ENCODE assay signal across 10 mouse cellular contexts in the genomic region with DNA sequence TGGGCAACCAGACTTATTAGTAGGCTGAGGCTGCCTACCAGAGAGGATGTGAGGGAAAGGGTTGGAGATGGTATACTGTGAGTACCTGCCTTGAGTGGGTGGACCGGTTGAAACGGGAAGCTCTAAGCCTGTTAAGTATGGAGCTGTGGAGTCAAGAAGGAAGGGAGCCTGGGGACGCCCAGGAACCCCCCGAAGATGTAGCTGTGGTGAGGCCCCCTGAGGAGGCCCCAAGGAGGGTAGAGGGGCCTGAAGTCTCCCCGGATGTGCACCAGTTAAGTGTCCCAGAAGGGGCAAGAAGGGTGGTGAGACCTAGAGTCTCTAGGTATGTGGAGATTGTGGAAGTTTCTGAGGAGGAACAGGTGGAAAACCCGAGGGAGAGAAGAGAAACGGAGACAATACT. TPM values are rescaled to one million over a fixed set of nuclear protein-coding genes. Genes with fewer than 3 reads are reported as not detected.
DNase-seq lines count a peak whose midpoint lies in the region; ATAC-seq and TF ChIP-seq lines count a peak whose summit lies in the region.
"Had no signal": no experiment of that assay in that cellular context is flagged by ENCODE, and none has a peak within 500 bp of the region (broad histone marks: within the 10 kb centered on the region; RNA-seq: fewer than 3 reads in every experiment).

No protein-coding gene starts in this region.

- peaks cover 10% of the 10 kb centered on the region for H3K4me1 ChIP-seq in forebrain, embryonic 13.5 days
- no peaks in the 10 kb centered on the region for H3K4me1 ChIP-seq in forebrain, embryonic 11.5 days (replicated peaks; ENCODE audit: control insufficient read depth, insufficient read depth, low read length)
- H3K4me1 ChIP-seq in hindbrain, embryonic 11.5 days (replicated peaks; ENCODE audit: control insufficient read depth, insufficient read depth, low read length) = no peaks in the 10 kb centered on the region
- H3K4me1 ChIP-seq in hindbrain, embryonic 10.5 days (replicated peaks) = peaks cover 11% of the 10 kb centered on the region
- H3K4me1 ChIP-seq in embryonic facial prominence, embryonic 13.5 days = peaks cover 9% of the 10 kb centered on the region
- H3K4me1 ChIP-seq in intestine, postnatal 0 days (replicated peaks; ENCODE audit: control insufficient read depth, insufficient read depth, low read length) = no peaks in the 10 kb centered on the region

- peak overlapping the region; percentile 91; the same call in 1 of the 2 replicates for H3K4me2 ChIP-seq in forebrain, embryonic 13.5 days
- no peak overlapping the region for H3K4me2 ChIP-seq in forebrain, embryonic 11.5 days (ENCODE audit: low read depth, low read length, severe bottlenecking)
- H3K4me2 ChIP-seq in hindbrain, embryonic 11.5 days (replicated peaks; ENCODE audit: low read depth, low read length) = no peak overlapping the region
- peak overlapping the region; percentile 88; the same call in 1 of the 2 replicates for H3K4me2 ChIP-seq in embryonic facial prominence, embryonic 13.5 days
- peak overlapping the region; percentile 63; the same call in 1 of the 2 replicates for H3K4me2 ChIP-seq in intestine, postnatal 0 days (replicated peaks; ENCODE audit: low read depth)

- ATAC-seq in forebrain, embryonic 13.5 days = peak; percentile 52; the same call in 1 of the 2 replicates
- ATAC-seq in forebrain, embryonic 11.5 days (replicated peaks; ENCODE audit: low FRiP score) = no peak; the same call in 1 of the 2 replicates
- peak; percentile 38 for ATAC-seq in hindbrain, embryonic 11.5 days (ENCODE audit: low FRiP score)
- no peak for ATAC-seq in embryonic facial prominence, embryonic 13.5 days (ENCODE audit: insufficient number of reproducible peaks, insufficient read depth, low FRiP score, low TSS enrichment, low read depth)
- no peak for ATAC-seq in intestine, postnatal 0 days

- H3K36me3 ChIP-seq in forebrain, embryonic 13.5 days (ENCODE audit: poor library complexity, severe bottlenecking) = no peaks in the 10 kb centered on the region
- no peaks in the 10 kb centered on the region for H3K36me3 ChIP-seq in forebrain, embryonic 11.5 days (ENCODE audit: control insufficient read depth, insufficient read depth, low read length)
- no peaks in the 10 kb centered on the region for H3K36me3 ChIP-seq in hindbrain, embryonic 11.5 days (ENCODE audit: control insufficient read depth, insufficient read depth, low read length)
- H3K36me3 ChIP-seq in hindbrain, embryonic 10.5 days = no peaks in the 10 kb centered on the region
- H3K36me3 ChIP-seq in embryonic facial prominence, embryonic 13.5 days = no peaks in the 10 kb centered on the region
- no peaks in the 10 kb centered on the region for H3K36me3 ChIP-seq in intestine, postnatal 0 days (ENCODE audit: control insufficient read depth, insufficient read depth)

- no peaks in the 10 kb centered on the region for H3K9me3 ChIP-seq in forebrain, embryonic 13.5 days (replicated peaks)
- H3K9me3 ChIP-seq in forebrain, embryonic 11.5 days (ENCODE audit: control insufficient read depth, low read length) = no peaks in the 10 kb centered on the region
- H3K9me3 ChIP-seq in hindbrain, embryonic 11.5 days (ENCODE audit: control insufficient read depth, low read length) = no peaks in the 10 kb centered on the region
- H3K9me3 ChIP-seq in hindbrain, embryonic 10.5 days = no peaks in the 10 kb centered on the region
- H3K9me3 ChIP-seq in embryonic facial prominence, embryonic 13.5 days = no peaks in the 10 kb centered on the region
- no peaks in the 10 kb centered on the region for H3K9me3 ChIP-seq in intestine, postnatal 0 days (ENCODE audit: control insufficient read depth)

- peaks cover 15% of the 10 kb centered on the region; the same call in 1 of the 2 replicates for H3K27me3 ChIP-seq in forebrain, embryonic 13.5 days
- peaks cover 2% of the 10 kb centered on the region; the same call in 1 of the 2 replicates for H3K27me3 ChIP-seq in forebrain, embryonic 11.5 days (ENCODE audit: control insufficient read depth, insufficient read depth, low read length)
- 0 out of 2 replicates have a peak, but pooled peaks cover 3% of the 10 kb centered on the region for H3K27me3 ChIP-seq in hindbrain, embryonic 11.5 days (ENCODE audit: control insufficient read depth, insufficient read depth, low read length)
- H3K27me3 ChIP-seq in hindbrain, embryonic 10.5 days (ENCODE audit: insufficient read depth, poor library complexity, severe bottlenecking) = peaks cover 34% of the 10 kb centered on the region
- H3K27me3 ChIP-seq in embryonic facial prominence, embryonic 13.5 days = peaks cover 28% of the 10 kb centered on the region
- no peaks in the 10 kb centered on the region for H3K27me3 ChIP-seq in intestine, postnatal 0 days (replicated peaks; ENCODE audit: control insufficient read depth, insufficient read depth, low read length)

- WGBS in forebrain, embryonic 13.5 days = 77% methylated on average over 7 of the region's 7 CpGs
- 83% methylated on average over 7 of the region's 7 CpGs for WGBS in forebrain, embryonic 11.5 days
- WGBS in hindbrain, embryonic 11.5 days = 77% methylated on average over 7 of the region's 7 CpGs
- 77% methylated on average over 7 of the region's 7 CpGs for WGBS in hindbrain, embryonic 10.5 days
- WGBS in embryonic facial prominence, embryonic 13.5 days = 76% methylated on average over 7 of the region's 7 CpGs
- 73% methylated on average over 7 of the region's 7 CpGs for WGBS in intestine, postnatal 0 days

- no peak overlapping the region for H3K9ac ChIP-seq in forebrain, embryonic 13.5 days
- no peak overlapping the region for H3K9ac ChIP-seq in forebrain, embryonic 11.5 days (ENCODE audit: low read length)
- H3K9ac ChIP-seq in hindbrain, embryonic 11.5 days (ENCODE audit: low read depth, low read length) = no peak overlapping the region
- H3K9ac ChIP-seq in embryonic facial prominence, embryonic 13.5 days = no peak overlapping the region
- H3K9ac ChIP-seq in intestine, postnatal 0 days (ENCODE audit: low read depth, low read length) = no peak overlapping the region
- H3K9ac ChIP-seq: liver, embryonic 14.5 days had no signal

- no peak overlapping the region for H3K27ac ChIP-seq in forebrain, embryonic 13.5 days
- no peak overlapping the region for H3K27ac ChIP-seq in forebrain, embryonic 11.5 days (ENCODE audit: low read depth, low read length)
- no peak overlapping the region for H3K27ac ChIP-seq in hindbrain, embryonic 11.5 days (ENCODE audit: low read depth, low read length)
- no peak overlapping the region for H3K27ac ChIP-seq in hindbrain, embryonic 10.5 days
- H3K27ac ChIP-seq in embryonic facial prominence, embryonic 13.5 days = no peak overlapping the region
- no peak overlapping the region for H3K27ac ChIP-seq in intestine, postnatal 0 days (ENCODE audit: low read depth, low read length)
- H3K27ac ChIP-seq: liver, embryonic 14.5 days had no signal

- peak overlapping the region; percentile 52; the same call in 1 of the 2 replicates for H3K4me3 ChIP-seq in forebrain, embryonic 13.5 days
- no peak overlapping the region for H3K4me3 ChIP-seq in forebrain, embryonic 11.5 days (ENCODE audit: low read depth, low read length)
- H3K4me3 ChIP-seq in hindbrain, embryonic 11.5 days (ENCODE audit: low read depth, low read length) = no peak overlapping the region
- H3K4me3 ChIP-seq in hindbrain, embryonic 10.5 days = no peak overlapping the region
- H3K4me3 ChIP-seq in embryonic facial prominence, embryonic 13.5 days = no peak overlapping the region; the same call in 1 of the 2 replicates
- H3K4me3 ChIP-seq in intestine, postnatal 0 days (ENCODE audit: low read depth, low read length) = no peak overlapping the region

- TF ChIP-seq CTCF in intestine, postnatal 0 days (IDR thresholded peaks at IDR 0.05; ENCODE audit: low read depth) = no peak

- DNase-seq in forebrain, embryonic 11.5 days (ENCODE audit: low spot score) = no peak
- DNase-seq in hindbrain, embryonic 11.5 days (ENCODE audit: low spot score) = no peak
- no peak for DNase-seq in hindbrain, embryonic 10.5 days (ENCODE audit: low spot score)
- no peak for DNase-seq in embryo, embryonic 9.5 days (ENCODE audit: extremely low spot score)
- DNase-seq in layer of hippocampus, postnatal 14 days (ENCODE audit: low spot score in 2 of 2) = no peak
- DNase-seq: thymus, postnatal 25 days had no signal

RNA-seq across cellular contexts. Expression of a gene that starts 0.7 kb away (rescaled TPM):
- 0.28 and 0.34 TPM in 2 replicates for polyA plus RNA-seq in forebrain, embryonic 13.5 days (2015; fragmentation: Nextera tagmentation; extraction: Ambion mirVana)
- 0.13 and 0.16 TPM in 2 replicates for polyA plus RNA-seq in forebrain, embryonic 11.5 days (2014; fragmentation: Nextera tagmentation; extraction: Ambion mirVana)
- 0.23 and 0.38 TPM in 2 replicates for polyA plus RNA-seq in hindbrain, embryonic 11.5 days (2014; fragmentation: Nextera tagmentation; extraction: Ambion mirVana)
- polyA plus RNA-seq in hindbrain, embryonic 10.5 days (2016; fragmentation: Nextera tagmentation; extraction: Ambion mirVana) = 0.02 and 0.18 TPM in 2 replicates
- polyA plus RNA-seq in embryonic facial prominence, embryonic 13.5 days (2015; fragmentation: Nextera tagmentation; extraction: Ambion mirVana) = 0.20 and 0.45 TPM in 2 replicates
- polyA plus RNA-seq in intestine, postnatal 0 days (2015; fragmentation: Nextera tagmentation; extraction: Ambion mirVana) = 0.08 and 0.10 TPM in 2 replicates
- 1 to 10 TPM; 1.8 TPM for total RNA-seq in layer of hippocampus, postnatal 14 days (2021)
- polyA plus RNA-seq: liver, embryonic 14.5 days had no signal

Comparison
In these comparisons a context has a peak if more than half of its experiments do, and no peak if none do; other contexts are left out.
1. ATAC-seq: peak in forebrain, embryonic 13.5 days (single experiment) and hindbrain, embryonic 11.5 days (single experiment); none in forebrain, embryonic 11.5 days (single experiment), embryonic facial prominence, embryonic 13.5 days (single experiment) and intestine, postnatal 0 days (single experiment).
2. H3K4me2 ChIP-seq: peak in forebrain, embryonic 13.5 days (single experiment), embryonic facial prominence, embryonic 13.5 days (single experiment) and intestine, postnatal 0 days (single experiment); none in forebrain, embryonic 11.5 days (single experiment) and hindbrain, embryonic 11.5 days (single experiment).